ENCODE assay signal across 9 mouse cellular contexts in genomic region chr4:87026311-87027151, GRCm38 (mm10).
DNase-seq lines count a peak whose midpoint lies in the region; ATAC-seq and TF ChIP-seq lines count a peak whose summit lies in the region.
"Had no signal": no experiment of that assay in that cellular context is flagged by ENCODE, and none has a peak within 500 bp of the region (broad histone marks: within the 10 kb centered on the region; RNA-seq: fewer than 3 reads in every experiment).

No protein-coding gene starts in this region.

- no peaks in the 10 kb centered on the region for H3K9me3 ChIP-seq in kidney, embryonic 15.5 days (replicated peaks)
- no peaks in the 10 kb centered on the region for H3K9me3 ChIP-seq in kidney, embryonic 16.5 days (ENCODE audit: low read length)
- no peaks in the 10 kb centered on the region for H3K9me3 ChIP-seq in hindbrain, postnatal 0 days (ENCODE audit: low read length)

- H3K9ac ChIP-seq in kidney, embryonic 15.5 days, result no peak overlapping the region
- H3K9ac ChIP-seq in kidney, embryonic 16.5 days (replicated peaks; ENCODE audit: low read length), result no peak overlapping the region
- no peak overlapping the region for H3K9ac ChIP-seq in hindbrain, postnatal 0 days (replicated peaks; ENCODE audit: low read length)

- no peak for TF ChIP-seq CTCF in hindbrain, postnatal 0 days (IDR thresholded peaks at IDR 0.05; ENCODE audit: low read depth)

- H3K4me3 ChIP-seq in kidney, embryonic 15.5 days (replicated peaks), result no peak overlapping the region
- no peak overlapping the region for H3K4me3 ChIP-seq in kidney, embryonic 16.5 days (ENCODE audit: low read length)
- no peak overlapping the region for H3K4me3 ChIP-seq in hindbrain, postnatal 0 days (ENCODE audit: low read length)

- H3K4me2 ChIP-seq in kidney, embryonic 15.5 days, result no peak overlapping the region
- H3K4me2 ChIP-seq in kidney, embryonic 16.5 days (replicated peaks; ENCODE audit: low read depth, low read length), result no peak overlapping the region
- no peak overlapping the region for H3K4me2 ChIP-seq in hindbrain, postnatal 0 days (ENCODE audit: low read depth, low read length)

- no peaks in the 10 kb centered on the region for H3K27me3 ChIP-seq in kidney, embryonic 15.5 days
- no peaks in the 10 kb centered on the region for H3K27me3 ChIP-seq in kidney, embryonic 16.5 days (ENCODE audit: insufficient read depth, low read length)
- no peaks in the 10 kb centered on the region for H3K27me3 ChIP-seq in hindbrain, postnatal 0 days (ENCODE audit: insufficient read depth, low read length)

- 0 out of 2 replicates have a peak, but pooled peaks have one; percentile 18 for ATAC-seq in kidney, embryonic 15.5 days (replicated peaks; ENCODE audit: low FRiP score)
- no peak for ATAC-seq in kidney, embryonic 16.5 days (ENCODE audit: low FRiP score, low TSS enrichment)
- ATAC-seq in hindbrain, postnatal 0 days, result peak; percentile 86

- 74% methylated on average over 14 of the region's 14 CpGs for WGBS in kidney, embryonic 15.5 days
- WGBS in kidney, embryonic 16.5 days, result 72% methylated on average over 14 of the region's 14 CpGs
- WGBS in hindbrain, postnatal 0 days, result 42% methylated on average over 14 of the region's 14 CpGs

- peak; percentile 46 for DNase-seq in cerebellum, adult 11 months
- DNase-seq in cerebellum, postnatal 36 days, result peak; percentile 50 to 53
- DNase-seq in hindbrain, postnatal 0 days (ENCODE audit: low spot score), result peak; percentile 59
- no peak for DNase-seq in frontal cortex, postnatal 14 days (ENCODE audit: low spot score in 2 of 2)
- no peak for DNase-seq in layer of hippocampus, adult 8-10 months (ENCODE audit: low spot score in 2 of 2)
- no peak for DNase-seq in urinary bladder, postnatal 36 days (ENCODE audit: low spot score in 2 of 2)
- DNase-seq: lung, postnatal 14 days had no signal

- no peaks in the 10 kb centered on the region for H3K36me3 ChIP-seq in kidney, embryonic 15.5 days
- no peaks in the 10 kb centered on the region for H3K36me3 ChIP-seq in kidney, embryonic 16.5 days (ENCODE audit: insufficient read depth, low read length)
- H3K36me3 ChIP-seq in hindbrain, postnatal 0 days (ENCODE audit: insufficient read depth, low read length), result no peaks in the 10 kb centered on the region

- H3K27ac ChIP-seq in kidney, embryonic 15.5 days, result no peak overlapping the region
- H3K27ac ChIP-seq in kidney, embryonic 16.5 days (ENCODE audit: low read length), result no peak overlapping the region
- no peak overlapping the region for H3K27ac ChIP-seq in hindbrain, postnatal 0 days

- peaks cover 3% of the 10 kb centered on the region for H3K4me1 ChIP-seq in kidney, embryonic 15.5 days
- H3K4me1 ChIP-seq in kidney, embryonic 16.5 days (ENCODE audit: insufficient read depth, low read length), result 0 out of 2 replicates have a peak, but pooled peaks cover 4% of the 10 kb centered on the region
- no peaks in the 10 kb centered on the region for H3K4me1 ChIP-seq in hindbrain, postnatal 0 days (ENCODE audit: insufficient read depth, low read length)

Comparison
In these comparisons a context has a peak if more than half of its experiments do, and no peak if none do; other contexts are left out.
1. DNase-seq: peak in cerebellum, adult 11 months (single experiment), cerebellum, postnatal 36 days (2 of 2) and hindbrain, postnatal 0 days (single experiment); none in frontal cortex, postnatal 14 days (0 of 2), layer of hippocampus, adult 8-10 months (0 of 2) and urinary bladder, postnatal 36 days (0 of 2).